Mouse (Mus musculus) olfactory bulb, adult 2 months (tissue): ENCODE data around the gene Myo6. TPM values are rescaled to one million over a fixed set of nuclear protein-coding genes. Genes with fewer than 3 reads are reported as not detected.

Experiments used
- H3K27ac ChIP-seq: fragments of 200-500 bp; 2 replicates; pipeline ENCODE4 v1.5.1; 2012; ENCODE audit warnings: low read depth, low read length; ENCODE audit not compliant: insufficient read depth
- H3K4me1 ChIP-seq: fragments of 200-500 bp; 2 replicates; pipeline ENCODE4 v1.6.1; 2012; ENCODE audit warnings: low read length; ENCODE audit not compliant: control insufficient read depth, insufficient read depth
- H3K4me3 ChIP-seq: fragments of 200-500 bp; 2 replicates; pipeline ENCODE4 v1.5.1; 2012; ENCODE audit warnings: mild to moderate bottlenecking, low read depth, low read length, moderate library complexity; ENCODE audit not compliant: insufficient read depth
- CTCF ChIP-seq: fragments of 200-500 bp; IDR thresholded peaks from 2 replicates; pipeline ENCODE4 v1.5.1; 2012; ENCODE audit warnings: low read depth, mild to moderate bottlenecking, low read length, moderate library complexity; ENCODE audit not compliant: insufficient read depth
- POLR2A ChIP-seq: fragments of 200-500 bp; IDR thresholded peaks from 2 replicates; pipeline ENCODE4 v1.6.1; 2012; ENCODE audit warnings: mild to moderate bottlenecking, low read depth, low read length, moderate library complexity; ENCODE audit not compliant: insufficient read depth
- WGBS: fragments of 180-500 bp; shearing (Covaris S2); methylation state at CpG from one replicate; pipeline ENCODE4 v1.1.7; 2018; 5-methylcytosine and 5-hydroxymethylcytosine counted together
- polyA plus RNA-seq: library from polyadenylated mRNA; stranded (reverse); fragments of >200 nt; gene quantifications from 2 replicates; pipeline ENCODE4 v1.2.4, GENCODE M21; 2012; ENCODE audit warnings: low replicate concordance; ENCODE audit not compliant: missing spikeins, insufficient read depth, insufficient read length

Gene Myo6
- polyA plus RNA-seq, 1 experiment: not detected

DNA sequence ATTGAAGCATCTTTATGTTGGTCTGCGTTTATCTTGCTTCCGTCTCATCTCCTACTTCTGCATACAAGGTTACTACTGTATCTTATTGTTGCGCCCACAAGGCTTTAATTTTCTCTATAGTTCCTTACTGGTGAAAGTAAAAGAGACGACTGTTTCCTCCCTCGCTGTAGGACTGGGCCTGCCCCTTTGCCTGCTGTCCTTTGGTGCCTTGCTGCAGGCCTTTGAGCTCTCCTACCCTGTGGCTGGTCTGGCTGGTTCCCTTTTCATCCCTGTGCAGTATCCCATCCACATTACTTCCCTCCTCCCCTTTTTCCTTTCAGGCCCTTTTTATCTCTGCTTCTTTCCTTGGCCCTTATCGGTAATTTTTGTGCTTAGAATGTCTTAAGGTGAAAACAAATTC is 29.6 kb downstream of the Myo6 start:
- H3K4me1 ChIP-seq: peaks cover 7% of the 10 kb centered on the region; the same call in 1 of the 2 replicates
- WGBS: 80% methylated on average over 6 of the region's 6 CpGs
- no peak overlapping the region for H3K4me3 ChIP-seq
- no peak overlapping the region for H3K27ac ChIP-seq
- TF ChIP-seq POLR2A (no peak), CTCF (no peak)

DNA sequence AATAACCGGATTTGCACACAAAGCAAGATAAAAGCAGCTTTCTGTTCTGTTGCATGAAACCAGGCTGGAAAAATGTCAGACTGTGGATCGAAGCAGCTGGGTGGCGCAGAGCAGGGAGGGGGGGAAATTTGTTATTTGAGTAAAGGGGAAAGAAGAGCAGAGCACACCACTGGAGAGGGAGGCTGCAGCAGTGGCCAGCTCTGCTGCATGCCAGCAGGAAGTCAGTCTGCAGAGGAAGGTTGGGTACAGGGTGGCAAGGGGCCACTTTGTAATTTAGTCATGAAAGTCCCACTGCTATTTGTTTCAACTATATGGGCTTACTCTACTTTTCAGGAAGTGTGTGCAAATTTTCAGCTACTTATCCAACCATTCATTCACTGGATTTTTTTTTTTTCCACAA is 31.3 kb downstream of the Myo6 start:
- 50% methylated on average over 3 of the region's 3 CpGs for WGBS
- Histone ChIP-seq H3K27ac (no peak overlapping the region), H3K4me1 (peaks cover 7% of the 10 kb centered on the region; the same call in 1 of the 2 replicates), H3K4me3 (no peak overlapping the region)
- TF ChIP-seq POLR2A (no peak), CTCF (no peak)

DNA sequence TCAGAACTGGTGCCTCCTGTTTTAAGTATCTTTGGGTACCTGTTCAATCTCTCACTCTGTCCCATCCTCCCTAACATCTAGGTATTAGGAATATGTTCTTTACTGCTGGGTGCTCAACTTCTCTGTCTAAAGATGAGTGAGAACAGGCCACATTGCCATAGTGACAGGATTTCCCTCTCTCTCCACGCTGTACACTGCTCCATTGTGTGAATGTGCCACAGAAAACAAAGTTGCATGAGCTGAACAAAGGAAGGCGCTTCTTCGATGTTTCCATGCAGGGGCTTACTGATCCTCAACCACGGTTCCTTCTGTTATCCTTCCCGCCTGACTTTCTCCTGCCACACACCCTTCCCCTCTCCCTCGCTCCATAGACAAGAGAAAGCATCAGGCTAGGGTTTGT is 32.4 kb downstream of the Myo6 start:
- WGBS: 66% methylated on average over 6 of the region's 6 CpGs
- Histone ChIP-seq H3K27ac (no peak overlapping the region), H3K4me1 (peaks cover 5% of the 10 kb centered on the region; the same call in 1 of the 2 replicates), H3K4me3 (no peak overlapping the region)
- TF ChIP-seq POLR2A (no peak), CTCF (no peak)

DNA sequence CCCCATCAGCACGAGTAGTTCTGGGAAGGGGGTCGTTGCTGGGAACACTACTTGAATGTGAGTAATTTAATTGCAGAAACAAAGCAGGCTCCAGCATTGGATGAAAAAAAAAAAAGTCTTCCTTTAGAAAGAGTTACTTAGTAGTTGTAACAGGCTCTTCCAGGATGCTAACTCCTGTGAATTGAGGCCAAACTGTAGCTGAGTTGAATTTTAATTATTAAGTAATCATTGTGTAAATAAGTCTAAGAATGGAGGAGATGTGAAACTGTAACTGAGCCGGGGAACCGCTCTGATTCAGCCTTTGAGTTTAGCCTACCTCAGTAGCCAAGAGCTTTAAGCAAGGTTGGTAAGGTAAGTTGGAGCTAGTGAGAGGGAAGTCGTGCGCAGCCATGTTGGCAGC is 36.0 kb downstream of the Myo6 start:
- WGBS: 43% methylated on average over 6 of the region's 6 CpGs
- no peak for TF ChIP-seq CTCF
- no peak for TF ChIP-seq POLR2A
- no peak overlapping the region for H3K27ac ChIP-seq
- no peak overlapping the region for H3K4me3 ChIP-seq
- H3K4me1 ChIP-seq: peaks cover 3% of the 10 kb centered on the region; the same call in 1 of the 2 replicates

DNA sequence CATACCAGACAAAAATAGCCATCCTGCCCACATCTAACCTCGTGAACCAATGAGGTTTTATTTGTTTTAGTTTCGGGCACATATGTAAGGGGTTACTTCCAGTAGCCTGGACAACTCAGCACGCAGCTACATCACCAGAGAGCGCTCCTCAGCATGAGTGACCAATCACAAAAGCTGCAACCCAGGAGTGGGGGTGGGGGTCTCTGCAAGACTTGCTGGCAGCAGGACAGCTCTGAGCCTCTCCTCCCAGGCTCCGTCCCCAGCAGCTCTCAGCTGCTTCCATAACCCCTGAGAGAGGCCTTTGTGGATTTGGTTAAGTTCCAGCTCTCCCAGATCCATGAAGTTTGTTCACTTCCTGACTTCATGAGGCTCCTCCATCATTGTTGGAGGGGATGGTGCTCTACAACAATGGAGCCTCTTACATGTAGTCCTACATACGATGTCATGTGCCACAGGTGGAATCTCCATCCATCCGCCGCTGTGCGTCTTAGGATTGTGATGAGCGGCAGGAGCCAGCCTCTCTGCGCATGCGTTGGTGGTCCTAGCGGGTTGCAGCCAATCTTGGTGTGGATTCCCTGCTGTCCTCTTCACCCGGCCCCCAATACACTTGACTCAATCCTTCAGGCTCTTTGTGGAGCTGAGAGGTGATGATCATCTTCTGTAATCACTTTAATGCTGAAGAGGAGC is 37.7 kb downstream of the Myo6 start:
- no peak overlapping the region for H3K27ac ChIP-seq
- WGBS: 83% methylated on average over 14 of the region's 14 CpGs
- H3K4me3 ChIP-seq: no peak overlapping the region
- H3K4me1 ChIP-seq: no peaks in the 10 kb centered on the region
- TF ChIP-seq POLR2A (no peak), CTCF (no peak)

DNA sequence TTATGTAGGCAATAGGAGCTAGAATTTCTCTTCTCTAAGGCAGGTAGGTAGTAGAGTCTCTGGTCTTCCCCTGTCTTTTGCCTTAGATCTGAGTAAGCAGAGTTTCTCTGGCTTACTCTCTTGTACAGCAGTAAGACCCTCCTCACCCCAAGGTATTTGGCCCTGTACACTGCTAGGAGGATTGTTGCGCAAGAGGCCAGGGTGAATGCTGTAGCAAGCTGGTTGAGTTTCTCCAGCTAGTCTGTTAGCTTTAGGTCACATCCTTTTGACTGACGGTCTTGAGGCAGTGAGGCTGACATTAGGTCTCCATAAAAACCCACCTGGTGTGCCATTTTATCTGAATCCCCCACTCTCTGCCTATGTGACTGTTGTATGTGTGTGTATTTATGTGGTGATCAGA is 43.9 kb downstream of the Myo6 start:
- TF ChIP-seq CTCF: no peak
- no peak for TF ChIP-seq POLR2A
- H3K4me1 ChIP-seq: no peaks in the 10 kb centered on the region
- WGBS: 99% methylated on average over 2 of the region's 2 CpGs
- no peak overlapping the region for H3K27ac ChIP-seq
- no peak overlapping the region for H3K4me3 ChIP-seq

DNA sequence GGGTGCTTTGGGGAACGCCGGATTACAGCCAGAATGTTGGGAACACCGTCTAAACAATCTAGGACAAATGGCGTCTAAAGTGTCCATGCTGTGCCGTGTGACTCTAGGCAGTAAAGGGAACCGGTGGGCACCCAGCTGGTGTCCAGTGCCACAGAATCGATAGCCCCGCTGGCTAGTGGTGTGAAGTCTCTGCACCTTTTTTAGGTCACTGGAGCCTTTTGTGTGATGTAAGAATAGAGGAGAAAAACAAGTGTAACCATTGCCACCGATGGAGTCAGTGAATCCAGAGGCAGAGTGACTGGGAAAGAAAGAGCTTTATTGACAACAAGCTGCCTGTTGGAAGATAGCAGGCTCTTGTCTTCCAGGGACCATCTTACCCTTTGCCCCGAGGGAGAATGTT is 44.6 kb downstream of the Myo6 start:
- no peak overlapping the region for H3K27ac ChIP-seq
- WGBS: 51% methylated on average over 10 of the region's 10 CpGs

DNA sequence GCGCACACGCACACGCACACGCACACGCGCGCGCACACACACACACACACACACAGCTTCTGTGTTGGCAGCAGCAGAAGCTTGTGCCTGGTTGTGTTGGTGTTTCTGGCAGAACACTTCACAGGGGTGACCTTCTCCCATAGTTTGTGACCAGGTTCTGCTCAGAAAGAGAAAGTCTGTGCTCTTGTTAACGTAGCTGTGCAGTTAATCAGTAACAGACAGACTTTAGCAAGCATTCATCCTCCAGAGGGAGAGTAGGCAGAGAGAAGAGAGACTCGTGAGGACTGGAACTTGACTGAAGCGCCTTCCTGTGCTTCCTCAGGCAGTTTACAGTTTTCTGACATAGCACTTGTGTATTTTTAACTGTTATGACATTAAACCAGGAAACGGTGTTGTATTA is 45.3 kb downstream of the Myo6 start:
- WGBS: 85% methylated on average over 12 of the region's 12 CpGs
- no peak for TF ChIP-seq POLR2A
- no peak for TF ChIP-seq CTCF
- Histone ChIP-seq H3K4me1 (no peaks in the 10 kb centered on the region), H3K27ac (no peak overlapping the region), H3K4me3 (no peak overlapping the region)

More for the DNA sequence above, 44.6 kb downstream of the Myo6 start:
- Histone ChIP-seq H3K4me3 (no peak overlapping the region), H3K4me1 (no peaks in the 10 kb centered on the region)
- no peak for TF ChIP-seq CTCF
- TF ChIP-seq POLR2A: no peak

DNA sequence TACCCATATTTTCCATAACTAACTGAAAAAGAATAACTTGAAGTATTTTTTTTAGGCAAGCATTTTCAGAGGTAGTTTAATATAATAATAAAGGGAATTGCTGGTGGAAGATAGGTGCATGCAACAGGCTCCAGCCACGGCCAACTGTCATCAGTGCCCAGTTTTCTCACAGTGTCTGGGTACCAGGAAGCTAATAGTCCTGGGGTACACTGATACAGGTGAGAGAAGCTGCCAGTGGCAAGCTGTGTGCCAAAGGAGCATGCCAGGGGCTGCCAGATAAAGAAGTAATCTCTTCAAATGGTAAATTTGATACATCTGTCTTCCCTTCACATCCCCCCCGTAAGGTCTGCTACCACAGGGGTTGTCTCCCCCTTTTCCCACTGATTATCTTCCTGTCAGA is 48.6 kb downstream of the Myo6 start:
- no peak overlapping the region for H3K27ac ChIP-seq
- H3K4me1 ChIP-seq: no peaks in the 10 kb centered on the region
- 93% methylated on average over 2 of the region's 2 CpGs for WGBS
- no peak overlapping the region for H3K4me3 ChIP-seq
- TF ChIP-seq CTCF (no peak), POLR2A (no peak)
